Mouse (Mus musculus): ENCODE results near the gene Mylk4. TPM values are rescaled to one million over a fixed set of nuclear protein-coding genes. Genes with fewer than 3 reads are reported as not detected.
A peak's percentile ranks its signal among the peaks of the same experiment; 100 is the strongest.

The Mylk4 gene
- total and polyA plus RNA-seq, 2 experiments from 2014 or later, result 0.31 TPM; not detected in 1

DNA sequence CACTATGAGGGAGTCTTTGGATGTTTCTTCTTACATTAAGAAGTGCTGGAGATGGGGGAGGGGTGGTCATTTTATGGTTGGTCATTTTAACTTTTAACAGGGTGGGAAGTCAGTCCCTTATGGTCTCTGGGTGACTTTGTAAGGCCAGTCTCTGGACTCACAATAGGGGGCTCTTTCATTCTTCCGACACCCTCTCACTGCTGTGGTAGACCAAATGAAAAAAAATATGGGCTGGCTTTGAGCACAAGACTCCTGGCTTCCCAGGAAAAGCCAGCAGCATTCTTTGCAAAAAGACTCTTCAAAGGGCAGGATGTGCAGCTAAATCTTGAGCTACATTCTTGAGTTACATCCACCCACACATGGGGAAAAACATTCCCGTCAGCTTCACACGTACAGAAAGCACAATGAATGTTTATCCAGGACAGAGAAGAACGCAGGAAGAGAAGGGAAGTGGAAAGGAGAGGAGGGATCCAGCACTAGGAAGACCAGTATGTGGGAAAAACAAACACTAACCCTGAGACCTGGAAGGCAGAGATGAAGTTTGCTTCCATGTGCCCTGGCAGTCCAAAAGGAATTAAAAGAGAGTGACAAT is 31.6 kb downstream of the Mylk4 start:
- WGBS, result 63% methylated on average over 4 of the region's 4 CpGs
- no peak for TF ChIP-seq CTCF (IDR thresholded peaks at IDR 0.05)
- H3K4me3 ChIP-seq (ENCODE audit: low read depth, low read length), result no peak overlapping the region
- ATAC-seq (ENCODE audit: low FRiP score), result no peak
- no peaks in the 10 kb centered on the region for H3K36me3 ChIP-seq (ENCODE audit: insufficient read depth, low read length)
- H3K27me3 ChIP-seq (ENCODE audit: insufficient read depth, low read length), result no peaks in the 10 kb centered on the region
- no peak overlapping the region for H3K9ac ChIP-seq (replicated peaks; ENCODE audit: low read length, poor library complexity, severe bottlenecking)
- H3K27ac ChIP-seq (ENCODE audit: low read depth, low read length), result no peak overlapping the region
- no peaks in the 10 kb centered on the region for H3K9me3 ChIP-seq (ENCODE audit: low read length)
- DNase-seq (ENCODE audit: low spot score), result no peak
- no peak overlapping the region for H3K4me2 ChIP-seq (ENCODE audit: low read depth, low read length, poor library complexity, severe bottlenecking)
- no peaks in the 10 kb centered on the region for H3K4me1 ChIP-seq (ENCODE audit: insufficient read depth, low read length)

DNA sequence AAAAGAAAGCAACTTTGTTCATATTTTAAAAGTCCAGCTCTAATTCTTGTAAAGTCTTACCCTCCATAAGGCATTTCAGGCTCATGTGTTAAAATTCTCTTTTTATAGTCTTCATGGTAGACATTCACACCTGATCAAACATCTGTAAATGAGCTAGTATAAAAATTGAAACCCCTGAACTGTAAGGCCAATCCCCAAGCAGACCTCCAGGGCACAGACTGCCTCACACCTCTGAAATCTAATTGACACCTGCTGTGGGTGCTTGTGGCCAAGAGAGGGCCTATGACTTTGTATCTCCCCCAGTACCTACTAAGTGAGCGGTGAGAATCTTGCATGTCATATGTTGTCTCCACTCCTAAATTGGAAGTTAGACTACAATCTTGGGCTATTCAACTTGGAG is 33.2 kb downstream of the Mylk4 start:
- Histone ChIP-seq H3K36me3 (ENCODE audit: insufficient read depth, low read length) (no peaks in the 10 kb centered on the region), H3K4me3 (ENCODE audit: low read depth, low read length) (no peak overlapping the region), H3K9ac (replicated peaks; ENCODE audit: low read length, poor library complexity, severe bottlenecking) (no peak overlapping the region), H3K27ac (ENCODE audit: low read depth, low read length) (no peak overlapping the region), H3K4me2 (ENCODE audit: low read depth, low read length, poor library complexity, severe bottlenecking) (no peak overlapping the region), H3K4me1 (ENCODE audit: insufficient read depth, low read length) (no peaks in the 10 kb centered on the region), H3K9me3 (ENCODE audit: low read length) (no peaks in the 10 kb centered on the region), H3K27me3 (ENCODE audit: insufficient read depth, low read length) (no peaks in the 10 kb centered on the region)
- 97% methylated on average over 1 of the region's 1 CpGs for WGBS
- TF ChIP-seq CTCF (IDR thresholded peaks at IDR 0.05), result no peak
- no peak for ATAC-seq (ENCODE audit: low FRiP score)
- no peak for DNase-seq (ENCODE audit: low spot score)

DNA sequence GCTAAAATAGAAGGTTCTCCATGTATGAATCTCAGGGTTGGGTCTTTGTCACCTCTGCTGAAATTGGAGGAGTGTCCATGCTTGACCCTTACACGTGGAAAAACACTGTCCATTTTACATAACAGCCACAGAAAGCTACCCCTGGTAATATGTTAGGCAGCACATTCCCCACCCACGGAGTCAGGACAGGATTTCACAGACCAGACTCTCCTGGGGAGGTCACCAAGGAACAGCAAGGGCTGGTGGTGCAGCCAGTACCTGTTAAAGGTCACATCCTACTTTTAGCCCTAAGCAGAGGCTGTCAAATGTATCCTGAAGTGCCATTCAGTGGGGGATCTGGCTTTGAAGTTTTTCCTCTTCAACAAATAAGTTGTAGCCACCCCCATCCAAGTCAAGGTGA is 35.3 kb downstream of the Mylk4 start:
- 54% methylated on average over 2 of the region's 2 CpGs for WGBS
- no peak for TF ChIP-seq CTCF (IDR thresholded peaks at IDR 0.05)
- H3K36me3 ChIP-seq (ENCODE audit: insufficient read depth, low read length), result no peaks in the 10 kb centered on the region
- H3K9me3 ChIP-seq (ENCODE audit: low read length), result no peaks in the 10 kb centered on the region
- H3K9ac ChIP-seq (replicated peaks; ENCODE audit: low read length, poor library complexity, severe bottlenecking), result no peak overlapping the region
- no peak overlapping the region for H3K27ac ChIP-seq (ENCODE audit: low read depth, low read length)
- no peak overlapping the region for H3K4me2 ChIP-seq (ENCODE audit: low read depth, low read length, poor library complexity, severe bottlenecking)
- ATAC-seq (ENCODE audit: low FRiP score) (no peak), DNase-seq (ENCODE audit: low spot score) (no peak)
- no peaks in the 10 kb centered on the region for H3K27me3 ChIP-seq (ENCODE audit: insufficient read depth, low read length)
- no peaks in the 10 kb centered on the region for H3K4me1 ChIP-seq (ENCODE audit: insufficient read depth, low read length)
- no peak overlapping the region for H3K4me3 ChIP-seq (ENCODE audit: low read depth, low read length)

DNA sequence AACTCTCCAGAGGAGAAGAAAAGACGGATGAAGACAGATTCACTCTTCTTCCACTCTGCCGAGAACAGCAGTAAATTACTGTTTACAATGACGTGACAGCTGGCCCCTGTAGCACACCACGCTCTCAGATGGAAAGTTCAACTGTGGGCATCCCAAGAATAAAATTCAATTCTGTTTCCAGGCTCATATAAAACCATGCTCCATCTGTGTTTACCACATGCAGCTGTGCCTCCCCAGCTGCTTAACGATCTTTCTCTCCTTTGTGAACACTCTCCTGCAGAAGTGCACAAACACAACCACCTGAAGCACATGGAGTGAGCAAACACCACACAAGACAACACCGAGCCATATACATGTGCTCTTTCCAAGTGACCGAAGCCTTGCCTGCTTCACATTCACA is 42.6 kb downstream of the Mylk4 start:
- Histone ChIP-seq H3K27me3 (ENCODE audit: insufficient read depth, low read length) (no peaks in the 10 kb centered on the region), H3K4me2 (ENCODE audit: low read depth, low read length, poor library complexity, severe bottlenecking) (no peak overlapping the region), H3K4me1 (ENCODE audit: insufficient read depth, low read length) (no peaks in the 10 kb centered on the region), H3K36me3 (ENCODE audit: insufficient read depth, low read length) (no peaks in the 10 kb centered on the region), H3K9me3 (ENCODE audit: low read length) (no peaks in the 10 kb centered on the region), H3K9ac (replicated peaks; ENCODE audit: low read length, poor library complexity, severe bottlenecking) (no peak overlapping the region), H3K27ac (ENCODE audit: low read depth, low read length) (no peak overlapping the region), H3K4me3 (ENCODE audit: low read depth, low read length) (no peak overlapping the region)
- 85% methylated on average over 7 of the region's 7 CpGs for WGBS
- DNase-seq (ENCODE audit: low spot score) (no peak), ATAC-seq (ENCODE audit: low FRiP score) (no peak)
- TF ChIP-seq CTCF (IDR thresholded peaks at IDR 0.05), result no peak

DNA sequence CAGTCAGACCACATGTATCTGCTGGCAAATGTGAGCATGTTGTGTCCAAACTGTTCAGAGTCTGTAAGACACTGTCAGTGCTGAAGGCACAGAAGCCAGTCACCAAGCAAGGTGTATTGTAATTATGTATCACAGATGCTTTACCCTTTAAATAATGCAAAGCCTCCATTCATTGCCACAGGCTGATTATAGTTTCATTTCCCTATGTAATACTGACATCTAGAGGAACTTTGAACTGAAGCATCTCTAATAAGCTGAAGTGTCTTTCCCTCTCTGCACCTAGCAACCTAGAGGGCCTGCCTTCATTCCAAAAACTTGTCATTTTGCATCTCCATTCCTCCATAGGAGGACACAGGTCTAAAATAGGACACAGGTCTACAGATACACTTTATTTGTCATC is 52.5 kb downstream of the Mylk4 start:
- Histone ChIP-seq H3K9me3 (ENCODE audit: low read length) (no peaks in the 10 kb centered on the region), H3K36me3 (ENCODE audit: insufficient read depth, low read length) (no peaks in the 10 kb centered on the region), H3K27ac (ENCODE audit: low read depth, low read length) (no peak overlapping the region), H3K27me3 (ENCODE audit: insufficient read depth, low read length) (no peaks in the 10 kb centered on the region), H3K9ac (replicated peaks; ENCODE audit: low read length, poor library complexity, severe bottlenecking) (no peak overlapping the region), H3K4me1 (ENCODE audit: insufficient read depth, low read length) (no peaks in the 10 kb centered on the region), H3K4me3 (ENCODE audit: low read depth, low read length) (no peak overlapping the region), H3K4me2 (ENCODE audit: low read depth, low read length, poor library complexity, severe bottlenecking) (no peak overlapping the region)
- ATAC-seq (ENCODE audit: low FRiP score) (peak; percentile 68), DNase-seq (ENCODE audit: low spot score) (peak; percentile 61)
- TF ChIP-seq CTCF (IDR thresholded peaks at IDR 0.05), result peak; percentile 76

DNA sequence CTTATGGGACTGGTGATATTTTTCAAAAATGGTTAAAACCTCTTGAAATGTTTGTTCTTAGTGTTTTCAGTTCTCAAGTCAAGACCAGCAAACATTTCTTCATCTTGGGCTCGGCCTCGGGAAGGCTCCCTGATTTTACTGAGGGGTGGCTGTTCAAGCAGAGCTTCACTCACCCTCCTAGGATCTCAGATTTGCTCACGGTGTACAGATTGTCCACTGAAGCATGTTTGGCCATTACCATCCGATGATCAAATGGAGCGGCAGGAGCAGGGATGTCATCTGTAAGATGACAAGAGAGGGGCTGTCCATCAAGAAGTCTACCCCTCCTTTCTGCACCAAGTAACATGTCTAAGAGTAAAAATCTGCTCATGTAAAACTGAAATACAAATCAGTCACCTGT is 59.1 kb downstream of the Mylk4 start:
- no peaks in the 10 kb centered on the region for H3K27me3 ChIP-seq (ENCODE audit: insufficient read depth, low read length)
- no peaks in the 10 kb centered on the region for H3K36me3 ChIP-seq (ENCODE audit: insufficient read depth, low read length)
- DNase-seq (ENCODE audit: low spot score), result no peak
- no peak overlapping the region for H3K4me2 ChIP-seq (ENCODE audit: low read depth, low read length, poor library complexity, severe bottlenecking)
- no peak for TF ChIP-seq CTCF (IDR thresholded peaks at IDR 0.05)
- no peaks in the 10 kb centered on the region for H3K4me1 ChIP-seq (ENCODE audit: insufficient read depth, low read length)
- H3K9me3 ChIP-seq (ENCODE audit: low read length), result no peaks in the 10 kb centered on the region
- no peak overlapping the region for H3K9ac ChIP-seq (replicated peaks; ENCODE audit: low read length, poor library complexity, severe bottlenecking)
- H3K27ac ChIP-seq (ENCODE audit: low read depth, low read length), result no peak overlapping the region
- WGBS, result 96% methylated on average over 5 of the region's 5 CpGs
- no peak overlapping the region for H3K4me3 ChIP-seq (ENCODE audit: low read depth, low read length)
- ATAC-seq (ENCODE audit: low FRiP score), result no peak
